Mouse (Mus musculus) bone marrow, adult 2 months (tissue): ENCODE measurements around the gene Igsf3. TPM values are rescaled to one million over a fixed set of nuclear protein-coding genes. Genes with fewer than 3 reads are reported as not detected.
A peak's percentile ranks its signal among the peaks of the same experiment; 100 is the strongest.

Experiments used
- H3K27ac ChIP-seq: fragments of 200-500 bp; 2 replicates; pipeline ENCODE4 v1.5.1; 2012; ENCODE audit warnings: low read depth, mild to moderate bottlenecking, control low read depth, inconsistent platforms, low read length; ENCODE audit not compliant: control insufficient read depth, poor library complexity, insufficient read depth
- H3K4me1 ChIP-seq: fragments of 200-500 bp; 2 replicates; pipeline ENCODE4 v1.6.1; 2011; ENCODE audit warnings: low read length; ENCODE audit not compliant: control insufficient read depth, insufficient read depth
- H3K4me3 ChIP-seq: fragments of 200-500 bp; replicated peaks from 2 replicates; pipeline ENCODE3; 2011; ENCODE audit warnings: mild to moderate bottlenecking, low read depth, low read length, control low read depth; ENCODE audit not compliant: control insufficient read depth
- CTCF ChIP-seq: fragments of 200-500 bp; IDR thresholded peaks from 2 replicates; pipeline ENCODE4 v1.5.1; 2011; ENCODE audit warnings: low read length, control low read depth; ENCODE audit not compliant: control insufficient read depth, insufficient read depth
- POLR2A ChIP-seq: fragments of 200-500 bp; IDR thresholded peaks from 2 replicates; pipeline ENCODE4 v1.6.1; 2011; ENCODE audit warnings: low read depth, mild to moderate bottlenecking, control low read depth, low read length, borderline replicate concordance; ENCODE audit not compliant: control insufficient read depth
- WGBS: fragments of 180-500 bp; shearing (Covaris S2); methylation state at CpG from one replicate; pipeline ENCODE4 v1.1.7; 2018; 5-methylcytosine and 5-hydroxymethylcytosine counted together
- polyA plus RNA-seq: library from polyadenylated mRNA; stranded (reverse); fragments of >200 nt; gene quantifications from 2 replicates; pipeline ENCODE4 v1.2.4, GENCODE M21; 2011; ENCODE audit warnings: low replicate concordance; ENCODE audit not compliant: missing spikeins, insufficient read depth, insufficient read length

The Igsf3 gene
- polyA plus RNA-seq, 1 experiment: 6.3 TPM

GRCm38 (mm10) chr3:101365081-101365612 is 11.7 kb upstream of the Igsf3 start:
- WGBS: 82% methylated on average over 6 of the region's 6 CpGs
- TF ChIP-seq POLR2A: no peak
- TF ChIP-seq CTCF: no peak

GRCm38 (mm10) chr3:101365911-101366310 is 11.0 kb upstream of the Igsf3 start:
- TF ChIP-seq POLR2A (no peak), CTCF (no peak)
- Histone ChIP-seq H3K27ac (no peak overlapping the region), H3K4me1 (no peaks in the 10 kb centered on the region; the same call in 1 of the 2 replicates), H3K4me3 (no peak overlapping the region)
- 35% methylated on average over 9 of the region's 9 CpGs for WGBS

More at GRCm38 (mm10) chr3:101365081-101365612, 11.7 kb upstream of the Igsf3 start:
- no peak overlapping the region for H3K27ac ChIP-seq
- no peaks in the 10 kb centered on the region; the same call in 1 of the 2 replicates for H3K4me1 ChIP-seq
- H3K4me3 ChIP-seq: no peak overlapping the region

GRCm38 (mm10) chr3:101367372-101367771 is 9.5 kb upstream of the Igsf3 start:
- Histone ChIP-seq H3K4me1 (no peaks in the 10 kb centered on the region; the same call in 1 of the 2 replicates), H3K4me3 (no peak overlapping the region), H3K27ac (peak overlapping the region; percentile 42; the same call in 1 of the 2 replicates)
- 13% methylated on average over 11 of the region's 11 CpGs for WGBS
- TF ChIP-seq CTCF (no peak), POLR2A (no peak)

- Histone ChIP-seq H3K4me3 (no peak overlapping the region), H3K27ac (no peak overlapping the region), H3K4me1 (no peaks in the 10 kb centered on the region; the same call in 1 of the 2 replicates)
- 72% methylated on average over 10 of the region's 10 CpGs for WGBS
- no peak for TF ChIP-seq POLR2A
- TF ChIP-seq CTCF: no peak
These were observed 7.5 kb upstream of the Igsf3 start for GRCm38 (mm10) chr3:101369301-101369881.

- WGBS: 44% methylated on average over 13 of the region's 13 CpGs
- H3K4me3 ChIP-seq: no peak overlapping the region
- no peaks in the 10 kb centered on the region; the same call in 1 of the 2 replicates for H3K4me1 ChIP-seq
- H3K27ac ChIP-seq: no peak overlapping the region
- TF ChIP-seq CTCF (peak; percentile 77), POLR2A (no peak)
These were observed 4.4 kb upstream of the Igsf3 start for GRCm38 (mm10) chr3:101372345-101372980.

- no peaks in the 10 kb centered on the region for H3K4me1 ChIP-seq
- peak overlapping the region; percentile 49 for H3K4me3 ChIP-seq
- under 1% methylated on average over 62 of the region's 62 CpGs for WGBS
- H3K27ac ChIP-seq: peak overlapping the region; percentile 19; the same call in 1 of the 2 replicates
- TF ChIP-seq CTCF: no peak
- TF ChIP-seq POLR2A: no peak
These were observed 557 bp downstream of the Igsf3 start for GRCm38 (mm10) chr3:101377256-101378024.

GRCm38 (mm10) chr3:101378102-101378501 is 1.2 kb downstream of the Igsf3 start:
- Histone ChIP-seq H3K4me1 (no peaks in the 10 kb centered on the region), H3K4me3 (no peak overlapping the region), H3K27ac (no peak overlapping the region)
- no peak for TF ChIP-seq POLR2A
- TF ChIP-seq CTCF: no peak
- WGBS: 6% methylated on average over 12 of the region's 12 CpGs

GRCm38 (mm10) chr3:101379789-101380188 is 2.9 kb downstream of the Igsf3 start:
- Histone ChIP-seq H3K4me1 (no peaks in the 10 kb centered on the region), H3K4me3 (no peak overlapping the region), H3K27ac (no peak overlapping the region)
- 84% methylated on average over 4 of the region's 4 CpGs for WGBS
- no peak for TF ChIP-seq CTCF
- TF ChIP-seq POLR2A: no peak
